Mouse (Mus musculus) CH12.LX (cell line): ENCODE data around the gene Pla2g4a. TPM values are rescaled to one million over a fixed set of nuclear protein-coding genes. Genes with fewer than 3 reads are reported as not detected.

Experiments
- DNase-seq: peaks from one replicate; pipeline ENCODE4 v3.0.0-alpha.2; 2013; ENCODE audit errors: extremely low read depth
- H3K27ac ChIP-seq: 2 replicates; pipeline ENCODE4 v1.5.1; 2012; ENCODE audit warnings: low read depth, mild to moderate bottlenecking, control low read depth, moderate library complexity; ENCODE audit not compliant: insufficient read depth
- H3K27me3 ChIP-seq: replicated peaks from 2 replicates; pipeline ENCODE3; 2012; ENCODE audit warnings: inconsistent platforms
- H3K36me3 ChIP-seq, 2 experiments: replicated peaks in 1 of 2; 2 replicates each; pipeline versions ENCODE3 to v1.6.1; 2012; ENCODE audit warnings: inconsistent platforms in 1 of 2, low read length in 1 of 2, mild to moderate bottlenecking in 1 of 2, mixed read lengths in 1 of 2, moderate library complexity in 1 of 2; ENCODE audit not compliant: control insufficient read depth in 1 of 2, insufficient read depth in 1 of 2
- H3K4me1 ChIP-seq, 2 experiments: 2 replicates each; pipeline ENCODE4 v1.6.1; 2012; ENCODE audit warnings: inconsistent platforms in 1 of 2, moderate library complexity in 1 of 2; ENCODE audit not compliant: insufficient read depth in 2 of 2, control insufficient read depth in 1 of 2
- H3K4me2 ChIP-seq: 2 replicates; pipeline ENCODE4 v1.6.1; 2012; ENCODE audit warnings: low read depth, mild to moderate bottlenecking, control low read depth; ENCODE audit not compliant: poor library complexity, insufficient read depth, severe bottlenecking
- H3K4me3 ChIP-seq, 3 experiments: fragments of 150-350 bp in 1 of 3; sonication (generic) in 1 of 3; replicated peaks in 1 of 3; 2 replicates each; pipeline versions ENCODE3 to v1.5.1; 2011 to 2012; ENCODE audit warnings: low read depth in 2 of 3, low read length in 2 of 3, mild to moderate bottlenecking in 2 of 3, moderate library complexity in 2 of 3, control low read depth in 1 of 3, improper control_type of control experiment in 1 of 3, inconsistent platforms in 1 of 3, mixed read lengths in 1 of 3; ENCODE audit not compliant: poor library complexity in 1 of 3
- H3K79me2 ChIP-seq: replicated peaks from 2 replicates; pipeline ENCODE4 v1.6.1; 2012; ENCODE audit warnings: mild to moderate bottlenecking, moderate library complexity; ENCODE audit not compliant: control insufficient read depth, poor library complexity, insufficient read depth, severe bottlenecking; ENCODE audit errors: extremely low read depth
- H3K9ac ChIP-seq: 2 replicates; pipeline ENCODE4 v1.6.1; 2012; ENCODE audit warnings: low read depth, mild to moderate bottlenecking, control low read depth, moderate library complexity; ENCODE audit not compliant: insufficient read depth
- H3K9me3 ChIP-seq: replicated peaks from 2 replicates; pipeline ENCODE3; 2012; ENCODE audit warnings: low read length, inconsistent platforms, mixed read lengths
- CHD2 ChIP-seq: IDR thresholded peaks from 2 replicates; pipeline ENCODE4 v1.6.1; 2011; ENCODE audit warnings: low read length, improper control_type of control experiment
- E2F4 ChIP-seq: IDR thresholded peaks from 2 replicates; pipeline ENCODE4 v1.6.1; 2011; ENCODE audit warnings: low read depth, low read length, improper control_type of control experiment; ENCODE audit not compliant: insufficient replicate concordance
- ELF1 ChIP-seq: IDR thresholded peaks from 2 replicates; pipeline ENCODE4 v1.6.1; 2014; ENCODE audit warnings: low read depth, mild to moderate bottlenecking, inconsistent platforms, low read length, improper control_type of control experiment
- HCFC1 ChIP-seq: IDR thresholded peaks from 2 replicates; pipeline ENCODE4 v1.6.1; 2012; ENCODE audit warnings: low read depth, mild to moderate bottlenecking, inconsistent platforms, low read length, improper control_type of control experiment
- JUND ChIP-seq: conservative IDR thresholded peaks from 2 replicates; pipeline ENCODE4 v1.6.1; 2011; ENCODE audit warnings: low read depth, low read length, improper control_type of control experiment
- KAT2A ChIP-seq: IDR thresholded peaks from 2 replicates; pipeline ENCODE4 v1.6.1; 2012; ENCODE audit warnings: low read length, improper control_type of control experiment, inconsistent platforms; ENCODE audit not compliant: insufficient replicate concordance
- MAFK ChIP-seq: IDR thresholded peaks from 2 replicates; pipeline ENCODE4 v1.6.1; 2011; ENCODE audit warnings: low read length, improper control_type of control experiment; ENCODE audit not compliant: insufficient replicate concordance
- MAX ChIP-seq: IDR thresholded peaks from 2 replicates; pipeline ENCODE4 v1.6.1; 2011; ENCODE audit warnings: low read length, improper control_type of control experiment
- MAZ ChIP-seq: IDR thresholded peaks from 2 replicates; pipeline ENCODE4 v1.6.1; 2012; ENCODE audit warnings: low read depth, mild to moderate bottlenecking, inconsistent platforms, low read length, improper control_type of control experiment, moderate library complexity
- MXI1 ChIP-seq: IDR thresholded peaks from 2 replicates; pipeline ENCODE4 v1.6.1; 2011; ENCODE audit warnings: mild to moderate bottlenecking, low read depth, low read length, improper control_type of control experiment
- MYC ChIP-seq: IDR thresholded peaks from 2 replicates; pipeline ENCODE4 v1.6.1; 2011; ENCODE audit warnings: low read depth, mild to moderate bottlenecking, improper control_type of control experiment, low read length
- NELFE ChIP-seq: IDR thresholded peaks from 2 replicates; pipeline ENCODE4 v1.6.1; 2011; ENCODE audit warnings: low read depth, low read length, improper control_type of control experiment
- NRF1 ChIP-seq: IDR thresholded peaks from 2 replicates; pipeline ENCODE4 v1.6.1; 2014; ENCODE audit warnings: low read depth, mild to moderate bottlenecking, inconsistent platforms, low read length, improper control_type of control experiment, moderate library complexity
- PAX5 ChIP-seq: IDR thresholded peaks from 2 replicates; pipeline ENCODE4 v1.6.1; 2012; ENCODE audit warnings: low read length, inconsistent platforms, mixed read lengths
- POLR2A ChIP-seq: IDR thresholded peaks from 2 replicates; pipeline ENCODE4 v1.6.1; 2011; ENCODE audit warnings: low read depth, mild to moderate bottlenecking, improper control_type of control experiment, low read length
- POLR2AphosphoS2 ChIP-seq: IDR thresholded peaks from 2 replicates; pipeline ENCODE4 v1.6.1; 2011; ENCODE audit warnings: low read depth, low read length, improper control_type of control experiment
- RCOR1 ChIP-seq: conservative IDR thresholded peaks from 2 replicates; pipeline ENCODE4 v1.6.1; 2012; ENCODE audit warnings: low read depth, mild to moderate bottlenecking, inconsistent platforms, low read length, improper control_type of control experiment
- SIN3A ChIP-seq: IDR thresholded peaks from 2 replicates; pipeline ENCODE4 v1.6.1; 2012; ENCODE audit warnings: low read length, improper control_type of control experiment, inconsistent platforms
- SMC3 ChIP-seq: IDR thresholded peaks from 2 replicates; pipeline ENCODE4 v1.6.1; 2011; ENCODE audit warnings: low read depth, low read length, improper control_type of control experiment
- TBP ChIP-seq: conservative IDR thresholded peaks from 2 replicates; pipeline ENCODE4 v1.6.1; 2011; ENCODE audit warnings: low read depth, low read length, improper control_type of control experiment
- USF2 ChIP-seq: conservative IDR thresholded peaks from 2 replicates; pipeline ENCODE4 v1.6.1; 2011; ENCODE audit warnings: low read depth, low read length, improper control_type of control experiment
- ZC3H11A ChIP-seq: IDR thresholded peaks from 2 replicates; pipeline ENCODE4 v1.6.1; 2012; ENCODE audit warnings: low read depth, mild to moderate bottlenecking, inconsistent platforms, low read length, improper control_type of control experiment
- ZMIZ1 ChIP-seq: IDR thresholded peaks from 2 replicates; pipeline ENCODE4 v1.6.1; 2012; ENCODE audit warnings: low read depth, mild to moderate bottlenecking, inconsistent platforms, low read length, improper control_type of control experiment
- ZNF384 ChIP-seq: IDR thresholded peaks from 2 replicates; pipeline ENCODE4 v1.6.1; 2012; ENCODE audit warnings: low read depth, low read length, improper control_type of control experiment, inconsistent platforms
- dilution Hi-C: fragments of 300-500 bp; cut with MboI; formaldehyde crosslinking; loops from 2 replicates; pipeline ENCODE4 v1.14.3; 2020; ENCODE audit warnings: low sequenced_read_pairs; ENCODE audit not compliant: extremely low pct_unique_long_range_greater_than_20kb, extremely low pct_ligation_motif_present
- in situ Hi-C: fragments of 300-500 bp; cut with MboI; formaldehyde crosslinking; loops from 3 replicates; pipeline ENCODE4 v1.14.3; 2019; ENCODE audit warnings: low sequenced_read_pairs, low pct_ligation_motif_present, low pct_unique_long_range_greater_than_20kb, mixed read lengths
- polyA plus RNA-seq: library from polyadenylated mRNA; unstranded; fragments of >175 nt; gene quantifications from 2 replicates; pipeline ENCODE4 v1.2.1, GENCODE M21; 2012; ENCODE audit warnings: low read depth; ENCODE audit not compliant: insufficient read length
- total RNA-seq, 2 experiments: library from RNA; depleted of rRNA; stranded (reverse); fragments of 300-350 nt in 1 of 2; fragments of >200 nt in 1 of 2; gene quantifications; 2 replicates each; pipeline ENCODE4 v1.2.3; 2012 to 2014

Pla2g4a gene
- total and polyA plus RNA-seq, 3 experiments: 3.2 to 15.6 (median 3.5) TPM

- dilution Hi-C loops (no loop called here), in situ Hi-C loops (loop anchor here (25.0 kb wide), 1 partner anchor 541 kb away; the partner anchor contains the start of genes Odr4 and Tpr)
- Histone ChIP-seq H3K36me3 (peaks cover 0 to 8% of the 10 kb centered on the region in 2 experiments), H3K4me3 (no peak overlapping the region), H3K9me3 (peaks cover 2% of the 10 kb centered on the region), H3K9ac (no peak overlapping the region), H3K27ac (no peak overlapping the region), H3K27me3 (no peaks in the 10 kb centered on the region), H3K4me1 (peaks cover 5 to 8% of the 10 kb centered on the region in 2 experiments; a peak in 3 of 4 replicates), H3K4me2 (no peak overlapping the region), H3K79me2 (no peaks in the 10 kb centered on the region)
- TF ChIP-seq POLR2AphosphoS2 (no peak), JUND (no peak), HCFC1 (no peak), SMC3 (no peak), MAFK (no peak), MYC (no peak), ZC3H11A (no peak), MAX (no peak), NELFE (no peak), RCOR1 (no peak), KAT2A (no peak), MXI1 (no peak), ZMIZ1 (no peak), ZNF384 (no peak), POLR2A (no peak)
- DNase-seq: no peak
These were observed 114.4 kb downstream of the Pla2g4a start for GRCm38 (mm10) chr1:149846655-149847054.

- Histone ChIP-seq H3K27ac (no peak overlapping the region), H3K9me3 (peaks cover 8% of the 10 kb centered on the region), H3K79me2 (no peaks in the 10 kb centered on the region), H3K9ac (no peak overlapping the region), H3K27me3 (no peaks in the 10 kb centered on the region), H3K36me3 (peaks cover 5 to 8% of the 10 kb centered on the region in 2 experiments), H3K4me1 (peaks cover 12 to 24% of the 10 kb centered on the region in 2 experiments), H3K4me2 (no peak overlapping the region), H3K4me3 (no peak overlapping the region)
- TF ChIP-seq TBP (no peak), MXI1 (no peak), PAX5 (no peak), MAZ (no peak), JUND (no peak), SIN3A (no peak), USF2 (no peak), MAX (no peak), HCFC1 (no peak), MAFK (no peak), POLR2A (no peak), E2F4 (no peak), CHD2 (no peak), SMC3 (no peak), NRF1 (no peak), ELF1 (no peak), KAT2A (no peak)
- no peak for DNase-seq
- in situ Hi-C loops (loop anchor here (25.0 kb wide), 1 partner anchor 545 kb away; the partner anchor contains the start of genes Odr4 and Tpr), dilution Hi-C loops (no loop called here)
These were observed 119.2 kb downstream of the Pla2g4a start for GRCm38 (mm10) chr1:149841845-149842244.
